Mouse (Mus musculus): Measurements from ENCODE around the gene Gm13288.
"Not testable (repeated sequence)": the region's sequence is repeated elsewhere in the genome, so short reads cannot be mapped to it uniquely, and the experiment has no call there.

Gm13288 gene

GRCm38 (mm10) chr4:88799365-88799764 is 6.0 kb upstream of the Gm13288 start, which contains the start of gene Gm13285:
Gm13285 (plus strand) TSS chr4:88799665.
- DNase-seq (ENCODE audit: low spot score in 2 of 2) = not testable (repeated sequence)

DNA sequence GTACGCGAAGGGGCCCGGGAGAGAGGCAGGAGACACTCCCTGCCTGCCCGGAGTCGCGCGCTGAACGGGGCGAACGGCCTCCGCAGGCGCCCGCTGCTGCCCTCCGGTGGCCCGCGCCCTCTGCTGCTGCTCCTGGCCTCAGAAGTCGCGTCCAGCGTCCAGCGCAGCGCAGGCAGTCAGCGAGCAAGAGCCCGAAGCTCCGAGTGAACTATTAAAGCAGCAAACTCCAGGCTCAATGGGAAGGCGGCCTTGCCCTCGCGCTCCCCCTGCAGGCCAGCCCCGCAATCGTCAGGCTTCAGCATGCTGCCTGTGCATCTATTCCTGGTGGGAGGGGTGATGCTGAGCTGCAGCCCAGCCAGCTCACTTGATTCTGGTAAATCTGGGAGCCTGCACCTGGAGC is 2.4 kb upstream of the Gm13288 start, which contains the start of gene Gm13287:
Gm13287 (plus strand) TSS at position 301 of the 400 bp plus-strand sequence.
- DNase-seq (ENCODE audit: low spot score in 2 of 2) = not testable (repeated sequence)

GRCm38 (mm10) chr4:88805761-88806160 is 430 bp downstream of the Gm13288 start:
- DNase-seq (ENCODE audit: low spot score in 2 of 2) = peak; percentile 34 to 35

- no peak for DNase-seq (ENCODE audit: low spot score in 2 of 2)
Measured at GRCm38 (mm10) chr4:88815928-88816327, 10.6 kb downstream of the Gm13288 start, which contains the start of gene Ifna7. Ifna7 (plus strand) TSS chr4:88816228.

DNA sequence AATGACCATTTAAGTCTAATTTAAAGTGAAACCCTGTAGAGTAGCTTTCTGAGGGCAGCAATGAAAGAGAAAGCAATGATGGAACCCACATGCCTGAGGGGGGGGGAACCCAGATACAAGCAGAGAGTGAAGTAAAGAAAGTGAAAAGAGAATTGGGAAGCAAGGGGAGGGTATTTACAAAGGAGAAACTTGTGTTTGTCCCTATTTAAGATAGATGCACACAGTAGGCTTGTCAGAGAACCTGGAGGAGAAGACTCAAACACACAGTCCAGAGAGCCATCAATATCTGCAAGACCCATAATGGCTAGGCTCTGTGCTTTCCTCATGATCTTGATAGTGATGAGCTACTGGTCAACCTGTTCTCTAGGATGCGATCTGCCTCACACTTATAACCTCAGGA is 14.3 kb downstream of the Gm13288 start, which contains the start of gene Ifna11:
Ifna11 (plus strand) TSS at position 301 of the 400 bp plus-strand sequence.
- no peak for DNase-seq (ENCODE audit: low spot score in 2 of 2)

DNA sequence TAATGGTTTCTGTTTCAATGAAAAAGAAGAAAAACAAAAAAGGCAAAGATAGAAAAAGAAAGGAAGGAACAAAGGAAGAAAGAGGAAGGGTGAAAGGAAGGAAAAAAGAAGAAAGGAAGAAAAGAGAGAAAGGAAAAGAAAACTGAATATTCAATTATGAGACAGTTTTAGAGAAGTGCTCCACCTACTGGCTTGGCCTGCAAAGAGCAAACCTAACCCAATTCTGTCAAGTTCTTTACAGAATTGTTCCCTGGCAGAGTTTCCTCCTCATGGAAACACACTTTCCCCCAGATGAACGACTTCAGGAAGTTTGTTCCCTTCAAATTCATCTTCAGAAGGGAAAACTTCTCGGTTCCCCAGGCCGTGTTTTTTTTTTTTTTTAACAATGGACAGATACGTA is 17.7 kb downstream of the Gm13288 start:
- DNase-seq (ENCODE audit: low spot score in 2 of 2) = no peak

- not testable (repeated sequence) for DNase-seq (ENCODE audit: low spot score in 2 of 2)
Measured at GRCm38 (mm10) chr4:88827116-88827515, 21.8 kb downstream of the Gm13288 start, which contains the start of gene Ifna6. Ifna6 (plus strand) TSS chr4:88827416.

GRCm38 (mm10) chr4:88830523-88830922 is 25.2 kb downstream of the Gm13288 start:
- no peak for DNase-seq (ENCODE audit: low spot score in 2 of 2)

DNA sequence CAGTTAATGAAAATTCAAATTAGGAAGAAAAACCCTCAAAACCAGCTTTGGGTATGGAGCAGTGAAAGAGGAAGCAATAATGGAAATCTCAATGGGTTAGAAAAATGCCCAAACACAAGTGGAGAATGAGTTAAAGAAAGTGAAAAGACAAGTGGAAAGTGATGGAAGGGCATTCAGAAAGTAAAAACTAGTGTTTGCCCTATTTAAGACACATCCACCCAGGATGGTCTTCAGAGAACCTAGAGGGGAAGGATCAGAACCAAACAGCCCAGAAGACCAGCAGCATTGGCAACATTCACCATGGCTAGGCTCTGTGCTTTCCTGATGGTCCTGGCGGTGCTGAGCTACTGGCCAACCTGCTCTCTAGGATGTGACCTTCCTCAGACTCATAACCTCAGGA is 29.9 kb downstream of the Gm13288 start, which contains the start of gene Ifna5:
Ifna5 (plus strand) TSS at position 301 of the 400 bp plus-strand sequence.
- not testable (repeated sequence) for DNase-seq (ENCODE audit: low spot score in 2 of 2)

- DNase-seq (ENCODE audit: low spot score in 2 of 2) = no peak
Measured at GRCm38 (mm10) chr4:88838828-88839227, 33.5 kb downstream of the Gm13288 start.

GRCm38 (mm10) chr4:88840058-88840457 is 34.7 kb downstream of the Gm13288 start:
- no peak for DNase-seq (ENCODE audit: low spot score in 2 of 2)

GRCm38 (mm10) chr4:88841438-88841911 is 36.1 kb downstream of the Gm13288 start, which contains the start of gene Ifna4:
Ifna4 (plus strand) TSS chr4:88841861.
- no peak for DNase-seq (ENCODE audit: low spot score in 2 of 2)

- no peak for DNase-seq (ENCODE audit: low spot score in 2 of 2)
Measured at GRCm38 (mm10) chr4:88845334-88845733, 40.0 kb downstream of the Gm13288 start.

- no peak for DNase-seq (ENCODE audit: low spot score in 2 of 2)
Measured at GRCm38 (mm10) chr4:88849698-88850097, 44.4 kb downstream of the Gm13288 start, which contains the start of gene Ifna1. Ifna1 (plus strand) TSS chr4:88850087.

DNA sequence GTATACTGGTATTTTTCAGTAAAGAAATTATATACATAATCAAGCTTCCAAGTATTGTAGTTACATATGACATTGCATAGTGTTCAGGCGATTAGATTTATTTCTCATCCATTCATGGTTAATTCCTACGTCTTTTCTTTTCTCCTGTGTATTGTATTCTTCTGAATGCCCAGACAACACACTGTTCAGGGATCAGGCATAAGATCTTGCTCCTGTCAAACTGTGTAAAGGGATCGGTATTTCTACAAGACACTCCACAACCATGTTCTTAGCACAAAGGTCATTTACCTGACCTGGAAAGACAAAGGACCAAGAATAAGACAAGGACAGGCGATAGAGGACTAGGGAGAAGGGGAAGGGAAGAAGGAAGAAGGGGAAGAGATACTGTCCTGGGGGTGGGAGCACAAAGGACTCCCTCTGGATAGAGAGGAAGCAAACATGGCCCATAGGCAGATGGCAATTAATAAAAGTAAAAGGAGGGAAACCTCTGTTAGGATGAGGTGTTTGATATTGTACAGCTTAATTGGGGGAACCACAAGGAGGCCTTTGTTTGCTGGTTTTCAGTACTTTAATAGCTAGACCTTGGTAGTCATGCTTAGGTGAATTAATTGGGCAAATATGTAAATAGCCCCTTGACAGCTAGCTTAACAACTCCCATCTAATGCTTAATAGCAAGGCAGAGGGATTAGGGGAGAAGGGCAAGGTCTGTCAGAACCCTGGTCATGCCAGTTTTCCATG is 45.9 kb downstream of the Gm13288 start:
- DNase-seq (ENCODE audit: low spot score in 2 of 2) = no peak
